Mouse (Mus musculus) right cerebral cortex, postnatal 10 days (tissue): ENCODE measurements around the gene Gm20388.

Source experiments
- DNase-seq, 2 experiments: peaks; one replicate each; pipeline ENCODE4 v3.0.0; 2021; ENCODE audit warnings: low spot score in 2 of 2

Gm20388 gene

DNA sequence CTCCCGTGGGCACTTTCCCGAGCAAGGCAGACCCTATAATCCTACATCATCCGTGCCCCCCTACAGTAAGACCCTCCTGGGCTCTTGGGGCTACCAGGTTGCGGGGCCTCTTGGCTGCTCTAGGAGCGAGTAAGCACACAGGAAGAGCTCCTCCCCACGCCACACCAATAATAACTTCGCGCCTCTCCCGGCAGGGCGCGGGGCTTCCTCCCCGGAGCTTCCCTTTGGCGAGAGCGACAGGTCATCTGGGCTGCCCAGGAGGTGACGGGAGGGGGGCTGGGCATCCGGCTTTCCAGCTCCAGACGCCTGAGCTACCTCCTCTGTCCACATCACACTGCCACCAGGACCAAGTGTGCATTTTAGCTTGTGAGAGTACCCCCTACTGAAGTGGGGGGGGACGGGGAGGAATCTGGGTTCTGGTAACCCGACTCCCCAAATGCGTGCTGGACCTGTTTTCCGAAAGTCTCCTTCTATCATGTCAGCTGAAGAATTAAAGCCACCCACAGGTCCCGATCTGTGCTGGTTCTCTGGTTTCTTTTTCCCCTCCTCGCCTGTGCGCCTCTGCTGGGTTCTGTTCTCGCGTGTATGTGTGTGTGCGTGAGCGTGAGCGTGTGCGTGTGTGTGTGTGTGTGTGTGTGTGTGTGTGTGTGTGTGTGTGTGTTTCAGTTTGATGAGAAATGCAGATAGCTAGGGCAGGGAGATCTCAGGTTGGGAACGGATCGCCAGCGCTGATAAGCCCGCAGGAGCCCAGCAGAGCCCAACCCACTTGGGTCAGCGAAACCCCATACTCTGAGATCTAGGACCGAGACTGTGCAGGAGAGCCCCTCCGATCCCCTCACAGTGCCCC lies 2372.9 kb downstream of the Gm20388 start:
- DNase-seq = peak; percentile 66 to 73

DNA sequence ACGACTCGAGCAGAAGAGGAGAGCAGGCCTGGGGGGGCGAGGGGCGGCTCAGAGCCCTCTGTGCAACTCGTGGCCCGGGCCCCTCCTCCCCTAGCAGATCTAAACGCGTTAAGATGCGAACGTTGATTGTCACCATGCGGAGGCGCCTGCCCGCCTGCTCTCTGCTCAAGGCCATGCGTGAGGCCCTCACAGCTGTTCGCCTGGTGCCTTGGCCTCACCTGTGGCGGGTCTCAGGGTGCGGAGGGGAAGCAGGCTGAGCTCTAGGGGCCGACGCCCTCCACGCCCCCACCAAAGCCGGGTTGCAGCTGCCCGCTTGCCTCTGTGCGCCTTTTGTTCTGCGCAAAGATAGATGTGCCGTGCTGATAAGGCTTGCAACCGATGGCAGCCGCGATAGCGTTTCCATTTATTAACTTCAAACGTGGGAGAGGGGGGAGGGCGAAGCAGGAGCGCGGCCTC lies 2373.6 kb downstream of the Gm20388 start:
- DNase-seq = peak; percentile 57 to 73

DNA sequence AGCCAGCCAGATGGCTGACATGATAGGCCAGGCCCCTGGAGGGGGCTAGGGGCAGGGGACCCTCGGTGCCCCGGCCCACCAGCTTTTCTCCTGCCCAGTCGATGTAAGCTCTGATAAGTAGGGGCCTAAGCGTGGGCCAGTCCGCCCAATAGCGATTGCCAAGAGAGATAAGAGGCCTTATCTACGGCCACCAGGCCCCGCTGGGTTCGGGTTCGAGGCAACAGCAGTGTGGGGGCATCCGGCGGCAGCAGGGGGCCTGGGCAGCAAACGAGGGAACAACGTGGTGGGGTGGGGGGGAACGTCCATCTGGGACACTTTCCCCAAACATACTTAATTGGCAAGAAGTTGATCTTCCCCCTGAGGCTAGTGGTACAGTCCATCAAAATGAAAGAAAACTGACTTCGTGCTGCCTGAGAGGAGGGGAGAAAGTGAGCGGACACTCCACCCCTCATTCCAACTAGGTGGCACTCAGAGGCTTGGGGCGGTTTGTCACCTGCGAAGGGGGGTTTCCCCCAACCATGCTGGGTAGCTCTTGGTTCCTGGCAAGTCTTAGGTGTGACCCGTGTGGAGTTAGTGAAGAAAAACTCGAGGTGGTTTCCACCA lies 2374.1 kb downstream of the Gm20388 start:
- DNase-seq = no peak

DNA sequence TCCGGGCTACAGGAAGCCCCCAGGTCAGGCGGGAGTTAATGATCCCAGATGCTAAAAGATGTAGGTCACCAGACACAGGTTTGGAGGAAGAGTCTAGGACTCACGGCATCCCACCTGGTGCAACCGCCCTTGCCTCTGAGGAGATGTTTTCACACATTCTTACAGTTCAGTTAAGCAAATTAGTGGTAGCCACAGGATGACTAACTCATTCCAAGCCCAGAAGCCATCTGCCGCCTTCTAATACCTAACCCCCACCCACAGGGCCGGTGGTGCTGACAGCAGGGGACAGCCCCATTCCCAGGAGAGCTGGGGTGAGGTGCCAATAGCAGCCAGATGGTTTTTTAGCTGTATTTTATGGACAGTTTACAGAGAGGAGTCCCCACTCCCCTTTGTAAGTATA lies 2375.1 kb downstream of the Gm20388 start:
- no peak for DNase-seq

DNA sequence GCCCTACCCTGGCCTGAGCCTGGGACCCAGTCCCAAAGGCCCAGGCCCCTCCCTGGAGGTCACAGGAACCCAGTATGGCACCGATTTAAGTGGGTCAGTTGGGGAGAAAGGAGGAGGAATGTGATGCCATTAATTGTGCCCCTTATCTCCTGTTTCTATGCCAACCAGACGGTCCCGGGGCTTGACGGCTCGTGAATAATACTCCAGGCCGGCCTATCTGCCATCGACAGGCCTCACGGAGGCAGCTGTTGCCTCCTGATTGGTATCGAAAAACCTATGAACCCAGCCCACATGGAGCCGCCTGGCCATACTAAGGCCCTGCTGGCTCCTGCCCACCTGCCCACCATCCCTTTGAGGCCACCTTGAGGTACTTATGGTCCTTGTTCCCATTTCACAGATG lies 2376.3 kb downstream of the Gm20388 start:
- DNase-seq = no peak

DNA sequence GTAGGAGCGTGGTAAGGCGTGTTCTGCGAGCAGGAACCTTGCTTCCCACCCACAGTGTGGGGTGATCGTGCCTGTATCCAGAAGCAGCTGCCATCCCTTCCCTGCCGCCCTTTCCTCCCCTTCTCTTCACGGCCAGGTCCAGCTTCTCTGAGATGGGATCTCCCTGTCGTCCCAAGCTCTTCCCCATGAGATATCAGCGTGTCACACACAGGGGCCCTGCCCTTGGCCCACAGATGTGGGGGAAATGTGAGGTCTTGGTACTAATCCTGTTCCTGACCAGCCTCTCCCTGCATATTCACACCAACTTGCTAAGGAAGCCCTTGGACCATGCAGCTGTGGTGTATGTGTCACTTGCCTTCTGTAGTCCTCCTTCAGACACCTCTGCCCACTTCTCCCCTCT lies 2377.1 kb downstream of the Gm20388 start:
- DNase-seq = no peak

DNA sequence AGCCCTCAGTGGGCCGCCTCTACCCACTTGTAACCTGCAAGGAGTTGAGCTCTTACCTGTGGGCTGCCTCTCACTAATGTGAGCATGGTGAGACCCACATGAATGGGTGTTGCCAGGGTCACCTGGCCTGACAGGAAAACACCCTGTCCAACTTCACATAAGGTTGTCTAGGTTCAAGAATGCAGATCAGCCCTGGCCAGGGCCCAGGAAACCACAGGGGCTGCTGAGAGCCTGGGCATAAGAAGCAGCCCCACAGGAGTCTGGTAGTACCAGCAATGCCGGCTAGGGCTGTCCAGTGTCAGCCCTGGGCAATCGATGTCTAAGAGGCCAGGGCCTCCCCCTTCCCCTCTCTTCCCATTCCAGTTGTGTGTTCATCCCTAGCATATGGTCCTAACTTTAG lies 2377.7 kb downstream of the Gm20388 start:
- DNase-seq = no peak

DNA sequence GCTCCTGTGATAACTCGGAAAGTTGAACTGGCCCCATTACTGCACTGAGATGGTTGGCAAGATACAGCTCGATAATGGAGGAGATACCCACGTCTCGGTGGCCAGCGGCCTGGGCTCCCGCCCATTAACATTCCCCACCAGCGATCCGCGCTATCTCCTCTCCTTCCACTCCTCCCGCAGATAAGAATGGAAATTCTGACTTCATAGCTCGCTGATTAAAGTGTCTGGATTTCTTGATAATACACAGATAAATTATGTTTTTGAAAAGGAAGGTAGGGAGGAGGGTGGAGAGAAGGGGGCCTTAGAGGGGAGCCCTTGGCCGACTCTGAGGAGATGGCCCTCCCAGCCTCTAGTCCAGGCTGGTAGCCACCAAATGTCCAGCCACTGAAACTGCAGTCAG lies 2380.4 kb downstream of the Gm20388 start:
- DNase-seq = no peak

DNA sequence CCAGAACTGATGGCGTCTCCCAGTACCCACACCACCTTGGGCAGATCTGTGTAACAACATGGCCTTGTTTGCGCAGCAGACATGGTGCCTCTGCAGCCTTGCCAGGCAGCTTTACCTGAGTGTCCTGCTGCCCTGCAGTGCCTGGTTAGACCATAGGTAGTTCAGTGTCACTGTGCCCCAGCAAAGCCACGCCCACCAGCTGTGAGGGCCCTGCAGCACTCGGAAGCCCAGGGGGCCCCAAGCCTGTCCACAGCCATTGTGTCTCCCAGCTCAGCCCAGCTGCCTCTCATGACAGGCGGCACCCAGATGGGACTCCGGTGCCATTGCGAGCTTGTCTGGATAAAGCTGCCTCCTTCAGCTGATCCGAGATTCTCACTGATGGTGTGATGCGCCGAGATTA lies 2380.9 kb downstream of the Gm20388 start:
- DNase-seq = no peak

DNA sequence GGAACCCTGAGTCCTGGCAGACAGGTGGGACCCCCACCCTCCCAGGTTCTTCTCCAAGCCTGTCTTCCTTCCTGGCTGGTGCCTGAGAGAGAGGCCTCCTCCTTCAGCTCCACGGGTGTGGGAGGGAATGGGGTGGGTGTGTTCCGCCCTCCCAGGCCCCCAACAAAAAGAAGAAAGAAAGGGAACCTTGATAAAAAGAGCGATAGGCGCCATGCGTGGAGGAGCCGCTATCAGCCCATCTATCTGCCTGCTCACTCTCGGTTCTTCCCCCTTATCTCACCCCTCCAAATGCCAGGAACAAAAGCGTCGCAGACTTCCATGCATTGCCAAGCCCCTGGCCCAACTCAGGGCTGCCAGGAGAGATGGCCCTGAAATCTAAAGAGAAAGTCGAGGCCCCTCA lies 2382.8 kb downstream of the Gm20388 start:
- DNase-seq = no peak

DNA sequence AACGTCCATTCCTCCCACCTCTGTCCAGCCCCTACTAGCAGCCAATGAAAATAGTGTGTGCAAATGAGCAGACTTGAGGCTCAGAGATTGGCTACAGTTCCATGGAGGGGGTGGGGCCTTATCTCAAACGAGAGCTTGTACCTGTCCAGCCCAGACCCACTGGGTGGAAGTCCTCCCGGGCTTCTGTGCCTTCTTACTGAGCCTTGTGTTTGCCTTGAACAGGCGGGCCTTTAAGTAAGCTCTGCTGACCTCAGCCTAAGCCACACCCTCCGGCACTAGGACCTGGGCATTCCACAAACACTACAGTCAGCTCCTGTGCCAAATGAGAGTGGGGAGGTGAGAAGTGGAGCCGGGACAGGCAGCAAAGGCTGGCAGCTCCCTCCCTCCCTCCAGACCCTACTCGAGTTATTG lies 2383.6 kb downstream of the Gm20388 start:
- no peak for DNase-seq

DNA sequence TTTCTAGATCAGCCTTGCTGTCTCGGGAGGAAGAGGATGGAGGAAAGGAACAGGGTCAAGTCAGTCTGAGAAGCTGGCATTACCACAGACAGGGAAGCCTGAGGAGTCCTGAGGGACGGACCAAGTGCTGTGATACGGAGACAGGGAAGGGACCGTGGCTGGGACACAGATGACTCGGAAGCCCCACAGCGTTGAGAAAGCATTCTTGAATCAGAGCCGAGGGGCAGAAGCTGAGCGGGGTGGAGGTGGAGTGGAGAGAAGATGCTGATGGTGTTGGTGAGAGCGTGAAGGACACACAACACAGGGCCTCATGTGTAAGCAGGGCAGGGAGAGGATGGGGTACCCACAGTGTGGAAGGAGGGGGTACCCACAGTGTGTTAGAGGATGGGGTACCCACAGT lies 2384.7 kb downstream of the Gm20388 start:
- DNase-seq = no peak

DNA sequence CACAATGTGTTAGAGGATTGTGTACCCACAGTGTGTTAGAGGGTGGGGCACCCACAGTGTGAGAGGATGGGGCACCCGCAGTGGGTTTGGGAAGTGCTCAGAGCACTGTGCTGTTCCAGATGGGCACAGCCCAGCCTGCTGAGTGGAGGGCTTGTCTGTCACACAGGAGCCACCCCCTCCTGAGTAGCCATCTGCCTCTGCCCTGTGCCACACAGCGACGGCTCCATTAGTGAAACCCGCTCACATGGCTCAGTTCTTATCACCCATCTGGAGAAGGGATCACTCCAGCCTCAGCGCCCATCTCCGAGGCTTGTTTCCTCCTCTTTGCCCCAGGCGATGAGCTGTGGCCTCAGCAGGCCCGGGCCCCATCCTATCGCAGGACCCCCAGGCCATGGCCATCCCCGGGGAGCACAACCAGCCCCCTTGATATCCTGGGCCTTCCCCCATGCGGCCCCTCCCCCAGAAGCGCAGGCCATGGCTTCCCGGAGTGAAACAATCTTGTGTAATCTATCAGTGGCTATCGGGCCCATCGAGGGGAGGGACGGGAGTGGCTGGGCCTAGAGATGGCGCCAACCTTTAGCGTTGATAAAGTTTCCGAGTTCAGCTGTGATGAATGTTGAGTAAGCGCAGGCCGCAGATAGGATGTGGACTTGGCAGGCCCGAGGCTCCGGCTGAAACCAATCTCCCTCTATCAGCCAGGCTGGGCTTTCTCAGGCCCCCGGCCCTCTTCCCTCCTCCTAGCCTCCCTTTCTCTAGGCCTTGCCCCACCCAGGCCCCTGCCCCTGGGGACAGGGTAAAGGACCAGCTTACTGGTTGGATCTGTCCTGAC lies 2385.7 kb downstream of the Gm20388 start:
- DNase-seq = no peak

DNA sequence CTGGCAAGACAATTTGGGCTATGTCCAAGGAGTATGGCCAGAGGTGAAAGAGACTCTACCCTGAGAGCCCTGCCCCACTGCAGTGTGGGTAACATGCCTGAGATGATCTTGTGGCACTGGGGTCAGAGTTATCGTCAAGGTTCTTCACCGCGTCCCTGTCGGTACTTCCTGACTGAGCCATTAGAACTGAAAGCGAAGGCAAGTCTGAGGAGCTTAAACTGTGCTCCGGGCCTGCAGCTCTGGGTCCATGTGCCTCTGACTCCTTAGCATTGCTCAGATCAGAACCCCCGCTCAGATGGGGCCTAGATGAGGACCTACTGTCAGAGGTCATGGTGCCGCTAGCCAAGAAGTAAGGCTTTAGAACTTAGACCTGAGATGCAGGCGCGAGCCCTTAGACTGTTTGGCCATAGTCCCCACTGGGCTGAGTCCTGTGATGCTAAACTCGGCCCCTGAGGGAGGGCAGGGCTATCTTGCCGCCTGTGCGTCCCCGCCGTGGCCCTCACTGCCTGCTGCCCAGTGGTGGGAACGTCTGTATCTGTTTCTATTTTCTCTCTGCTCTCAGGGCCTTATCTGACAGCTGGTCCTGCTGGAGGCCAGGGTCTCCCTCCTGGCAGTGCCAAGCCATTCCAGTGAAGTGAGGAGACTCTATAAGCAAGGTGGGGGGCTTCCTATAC lies 2389.1 kb downstream of the Gm20388 start:
- no peak for DNase-seq

DNA sequence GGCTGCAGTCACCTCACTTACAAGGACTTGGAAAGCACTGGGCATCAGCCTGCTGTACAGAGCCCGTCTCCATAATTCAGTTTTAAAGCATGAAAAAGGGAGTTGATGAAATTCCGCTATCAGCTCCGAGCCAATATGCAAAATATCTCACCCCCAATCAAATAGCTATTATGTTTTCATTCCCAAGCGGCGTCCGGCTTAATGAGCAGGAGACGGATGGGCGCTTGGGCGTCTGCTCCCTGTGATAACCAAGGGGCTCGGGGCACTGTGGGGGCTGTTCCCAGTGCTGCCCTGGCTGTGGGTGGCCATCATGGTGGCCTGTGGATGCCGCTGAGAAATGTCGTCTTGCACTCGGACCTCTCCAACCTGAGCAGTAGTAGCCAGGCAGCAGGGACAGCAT lies 2390.4 kb downstream of the Gm20388 start:
- DNase-seq = no peak

DNA sequence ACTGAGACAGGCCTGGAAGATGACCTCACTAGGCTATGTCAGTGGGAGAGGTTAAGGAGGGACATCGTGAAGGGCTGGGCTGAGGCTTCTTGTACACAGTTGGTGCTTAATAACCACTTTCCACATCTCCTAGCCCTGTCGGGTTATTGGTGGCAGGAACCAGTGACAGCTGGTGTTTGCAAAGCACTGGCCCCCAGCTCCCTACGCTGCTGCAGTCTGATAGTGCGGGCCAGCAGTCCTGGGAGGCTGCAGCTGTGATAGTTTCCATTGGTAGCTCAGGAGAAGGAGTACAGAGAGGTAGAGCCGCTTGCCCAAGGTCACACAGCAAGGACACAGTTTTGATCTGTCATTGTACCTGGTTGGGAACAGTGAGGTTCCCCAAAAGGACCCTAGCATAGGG lies 2391.2 kb downstream of the Gm20388 start:
- DNase-seq = no peak

DNA sequence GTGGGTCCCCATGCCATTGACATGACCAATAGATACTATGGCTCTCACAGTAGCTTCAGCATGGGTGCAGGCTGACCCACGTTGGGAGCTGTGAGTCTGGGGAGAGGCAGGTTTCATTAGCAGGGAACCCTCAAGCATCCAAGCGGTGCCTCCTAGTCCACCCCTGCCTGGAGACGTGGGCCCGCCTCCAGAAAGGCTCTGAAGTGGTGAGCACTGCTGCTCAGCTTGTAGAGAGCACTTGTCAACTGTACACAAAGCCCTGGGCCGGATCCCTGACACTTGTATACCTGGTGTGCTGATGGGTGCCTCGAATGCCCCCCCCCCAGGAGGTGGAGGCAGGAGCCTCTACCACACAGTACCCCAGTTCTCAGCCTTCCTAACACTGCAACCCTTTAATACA lies 2392.8 kb downstream of the Gm20388 start:
- DNase-seq = no peak

DNA sequence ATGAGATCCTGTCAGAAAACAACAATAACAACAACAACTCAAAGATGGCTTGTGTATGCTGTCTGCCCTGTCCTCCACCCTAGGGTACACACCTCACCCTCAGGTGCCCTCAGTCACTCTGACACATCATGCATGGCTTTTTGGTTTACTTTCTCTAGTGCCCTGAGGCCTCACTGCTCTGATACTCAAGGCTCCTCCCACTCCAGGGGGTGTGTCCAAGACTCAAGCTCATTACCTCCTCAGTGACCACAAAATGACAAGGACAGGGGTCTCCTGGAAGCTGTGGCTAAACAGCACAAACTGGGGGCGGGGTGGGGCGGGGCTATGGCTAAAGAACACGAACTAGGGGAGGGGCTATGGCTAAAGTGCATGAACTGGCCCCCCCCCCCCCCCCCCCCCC lies 2393.4 kb downstream of the Gm20388 start:
- no peak for DNase-seq

DNA sequence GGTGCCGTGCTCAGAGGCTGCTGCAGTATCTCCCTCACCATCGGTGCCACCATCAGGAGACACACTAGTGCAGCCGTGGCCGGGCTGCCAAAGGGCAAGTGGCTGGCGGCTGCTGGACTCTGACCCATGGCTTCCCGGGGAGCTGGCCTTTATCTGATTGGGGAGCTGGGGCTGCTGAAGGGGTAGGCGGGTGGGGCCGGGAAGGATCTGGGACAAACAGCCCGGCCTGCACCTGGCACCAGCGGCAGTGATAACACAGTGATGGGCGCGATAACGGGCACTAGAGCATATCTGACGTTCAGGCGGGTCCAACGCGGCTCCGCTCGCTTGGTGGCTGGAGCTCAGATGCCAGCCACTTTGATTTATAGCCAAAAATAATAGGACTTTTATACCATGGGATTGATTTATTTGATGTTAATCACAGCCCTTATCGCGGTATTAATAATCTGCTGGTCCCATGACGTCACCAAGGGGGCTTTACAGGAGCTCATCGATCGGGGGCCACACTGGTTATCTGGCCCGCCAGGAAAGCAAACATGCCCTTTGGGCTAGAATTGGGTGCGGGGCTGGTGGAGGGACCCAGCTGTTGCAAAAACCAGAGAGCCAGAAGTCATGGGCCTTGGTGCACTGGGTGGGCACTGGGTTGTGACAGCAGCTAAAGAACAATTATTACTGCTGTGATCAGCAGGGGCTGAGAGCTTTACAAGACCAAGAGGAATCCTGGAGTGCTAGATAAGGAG lies 2396.2 kb downstream of the Gm20388 start:
- DNase-seq = no peak

DNA sequence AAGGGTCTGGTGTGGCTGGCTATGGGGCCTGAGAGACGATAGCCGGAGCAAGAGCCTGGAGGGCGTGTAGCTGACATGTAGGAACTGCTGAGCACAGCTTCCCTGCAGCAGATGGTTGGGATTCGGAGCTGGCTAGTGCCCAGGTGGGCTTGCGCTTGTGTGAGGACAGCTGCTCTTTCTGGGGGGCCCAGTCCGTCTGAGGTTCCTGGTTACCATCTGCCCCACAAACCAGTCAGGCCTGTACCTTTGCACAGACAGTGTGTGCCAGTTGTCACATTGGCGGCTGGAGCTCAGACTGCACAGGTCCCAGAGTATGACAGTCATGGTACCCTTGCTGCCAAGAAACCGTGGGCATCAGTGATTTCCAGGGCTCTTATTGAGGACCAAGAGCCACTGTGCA lies 2397.2 kb downstream of the Gm20388 start:
- peak; percentile 67 to 70 for DNase-seq

DNA sequence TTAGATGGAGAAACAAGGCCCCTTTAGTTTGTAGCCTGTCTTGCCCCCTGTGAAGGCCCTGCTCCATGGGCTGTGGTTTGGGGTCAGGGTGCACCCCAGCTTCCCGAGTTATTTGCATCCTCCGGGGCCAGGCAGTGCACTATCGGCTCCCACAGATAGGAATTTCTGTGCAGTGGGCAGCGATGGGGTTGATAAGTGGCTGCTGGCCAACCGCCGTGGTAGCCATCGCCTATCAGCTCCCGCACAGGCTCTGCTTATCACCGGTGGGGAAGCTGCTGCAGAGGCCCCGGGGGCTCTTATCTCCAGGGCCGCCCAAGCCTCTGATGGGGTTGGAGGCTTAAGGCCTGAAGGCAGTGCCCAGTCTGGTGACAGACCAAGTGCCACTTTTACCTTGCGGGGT lies 2398.6 kb downstream of the Gm20388 start:
- no peak for DNase-seq
